Mouse (Mus musculus): ENCODE results near the gene Catsper3. TPM values are rescaled to one million over a fixed set of nuclear protein-coding genes. Genes with fewer than 3 reads are reported as not detected.

Catsper3 gene
- polyA plus RNA-seq, 2 experiments, result 0.18 TPM; not detected in 1

- no peak overlapping the region for H3K27ac ChIP-seq (replicated peaks; ENCODE audit: low read depth, low read length)
- TF ChIP-seq POLR2A (IDR thresholded peaks at IDR 0.05; ENCODE audit: borderline replicate concordance, extremely low read depth, insufficient read depth, insufficient read length), result no peak
- H3K4me3 ChIP-seq (replicated peaks; ENCODE audit: low read length), result no peak overlapping the region
- no peaks in the 10 kb centered on the region for H3K36me3 ChIP-seq (ENCODE audit: control insufficient read depth, insufficient read depth, low read length)
- no peak for ATAC-seq (ENCODE audit: low FRiP score, low read depth)
- no peaks in the 10 kb centered on the region for H3K4me1 ChIP-seq (ENCODE audit: control insufficient read depth, insufficient read depth, low read length)
- no peak for DNase-seq (ENCODE audit: low spot score)
- H3K4me2 ChIP-seq (replicated peaks; ENCODE audit: low read depth, low read length, severe bottlenecking), result no peak overlapping the region
- H3K9ac ChIP-seq (ENCODE audit: low read depth, low read length, severe bottlenecking), result no peak overlapping the region
- H3K9me3 ChIP-seq (ENCODE audit: control insufficient read depth, low read length), result 0 out of 2 replicates have a peak, but pooled peaks cover 7% of the 10 kb centered on the region
- 79% methylated on average over 2 of the region's 2 CpGs for WGBS
- no peaks in the 10 kb centered on the region for H3K27me3 ChIP-seq (ENCODE audit: control insufficient read depth, insufficient read depth, low read length)
These were observed 16.9 kb downstream of the Catsper3 start for GRCm38 (mm10) chr13:55801246-55801645.

GRCm38 (mm10) chr13:55803973-55804372 lies 19.6 kb downstream of the Catsper3 start:
- H3K4me2 ChIP-seq (replicated peaks; ENCODE audit: low read depth, low read length, severe bottlenecking), result no peak overlapping the region
- no peak for DNase-seq (ENCODE audit: low spot score)

GRCm38 (mm10) chr13:55809041-55809623 lies 24.8 kb downstream of the Catsper3 start:
- ATAC-seq (ENCODE audit: low FRiP score, low read depth) (no peak), DNase-seq (ENCODE audit: low spot score) (no peak)
- TF ChIP-seq POLR2A (IDR thresholded peaks at IDR 0.05; ENCODE audit: borderline replicate concordance, extremely low read depth, insufficient read depth, insufficient read length), result no peak
- H3K27me3 ChIP-seq (ENCODE audit: control insufficient read depth, insufficient read depth, low read length), result no peaks in the 10 kb centered on the region
- no peaks in the 10 kb centered on the region for H3K9me3 ChIP-seq (ENCODE audit: control insufficient read depth, low read length)
- H3K36me3 ChIP-seq (ENCODE audit: control insufficient read depth, insufficient read depth, low read length), result no peaks in the 10 kb centered on the region
- H3K4me1 ChIP-seq (ENCODE audit: control insufficient read depth, insufficient read depth, low read length), result peaks cover 13% of the 10 kb centered on the region
- H3K27ac ChIP-seq (replicated peaks; ENCODE audit: low read depth, low read length), result no peak overlapping the region
- WGBS, result 57% methylated on average over 7 of the region's 7 CpGs
- H3K4me3 ChIP-seq (replicated peaks; ENCODE audit: low read length), result no peak overlapping the region
- H3K4me2 ChIP-seq (replicated peaks; ENCODE audit: low read depth, low read length, severe bottlenecking), result no peak overlapping the region
- H3K9ac ChIP-seq (ENCODE audit: low read depth, low read length, severe bottlenecking), result no peak overlapping the region

More at GRCm38 (mm10) chr13:55803973-55804372, 19.6 kb downstream of the Catsper3 start:
- H3K9ac ChIP-seq (ENCODE audit: low read depth, low read length, severe bottlenecking), result no peak overlapping the region
- ATAC-seq (ENCODE audit: low FRiP score, low read depth), result no peak
- no peak overlapping the region for H3K27ac ChIP-seq (replicated peaks; ENCODE audit: low read depth, low read length)
- H3K27me3 ChIP-seq (ENCODE audit: control insufficient read depth, insufficient read depth, low read length), result no peaks in the 10 kb centered on the region
- H3K36me3 ChIP-seq (ENCODE audit: control insufficient read depth, insufficient read depth, low read length), result no peaks in the 10 kb centered on the region
- WGBS, result 95% methylated on average over 1 of the region's 1 CpGs
- H3K4me1 ChIP-seq (ENCODE audit: control insufficient read depth, insufficient read depth, low read length), result no peaks in the 10 kb centered on the region
- 0 out of 2 replicates have a peak, but pooled peaks cover 7% of the 10 kb centered on the region for H3K9me3 ChIP-seq (ENCODE audit: control insufficient read depth, low read length)
- H3K4me3 ChIP-seq (replicated peaks; ENCODE audit: low read length), result no peak overlapping the region
- no peak for TF ChIP-seq POLR2A (IDR thresholded peaks at IDR 0.05; ENCODE audit: borderline replicate concordance, extremely low read depth, insufficient read depth, insufficient read length)

- no peak for TF ChIP-seq POLR2A (IDR thresholded peaks at IDR 0.05; ENCODE audit: borderline replicate concordance, extremely low read depth, insufficient read depth, insufficient read length)
- 90% methylated on average over 10 of the region's 10 CpGs for WGBS
- no peak overlapping the region for H3K4me3 ChIP-seq (replicated peaks; ENCODE audit: low read length)
- H3K4me1 ChIP-seq (ENCODE audit: control insufficient read depth, insufficient read depth, low read length), result peaks cover 13% of the 10 kb centered on the region
- no peak overlapping the region for H3K27ac ChIP-seq (replicated peaks; ENCODE audit: low read depth, low read length)
- ATAC-seq (ENCODE audit: low FRiP score, low read depth) (no peak), DNase-seq (ENCODE audit: low spot score) (no peak)
- no peak overlapping the region for H3K4me2 ChIP-seq (replicated peaks; ENCODE audit: low read depth, low read length, severe bottlenecking)
- H3K36me3 ChIP-seq (ENCODE audit: control insufficient read depth, insufficient read depth, low read length), result no peaks in the 10 kb centered on the region
- H3K9ac ChIP-seq (ENCODE audit: low read depth, low read length, severe bottlenecking), result no peak overlapping the region
- H3K9me3 ChIP-seq (ENCODE audit: control insufficient read depth, low read length), result no peaks in the 10 kb centered on the region
- no peaks in the 10 kb centered on the region for H3K27me3 ChIP-seq (ENCODE audit: control insufficient read depth, insufficient read depth, low read length)
These were observed 25.3 kb downstream of the Catsper3 start for GRCm38 (mm10) chr13:55809707-55810106.

- Histone ChIP-seq H3K4me3 (replicated peaks; ENCODE audit: low read length) (no peak overlapping the region), H3K9me3 (ENCODE audit: control insufficient read depth, low read length) (no peaks in the 10 kb centered on the region), H3K9ac (ENCODE audit: low read depth, low read length, severe bottlenecking) (no peak overlapping the region), H3K4me2 (replicated peaks; ENCODE audit: low read depth, low read length, severe bottlenecking) (no peak overlapping the region), H3K36me3 (ENCODE audit: control insufficient read depth, insufficient read depth, low read length) (no peaks in the 10 kb centered on the region), H3K27ac (replicated peaks; ENCODE audit: low read depth, low read length) (no peak overlapping the region), H3K27me3 (ENCODE audit: control insufficient read depth, insufficient read depth, low read length) (no peaks in the 10 kb centered on the region), H3K4me1 (ENCODE audit: control insufficient read depth, insufficient read depth, low read length) (peaks cover 13% of the 10 kb centered on the region)
- DNase-seq (ENCODE audit: low spot score) (no peak), ATAC-seq (ENCODE audit: low FRiP score, low read depth) (no peak)
- 80% methylated on average over 5 of the region's 5 CpGs for WGBS
- TF ChIP-seq POLR2A (IDR thresholded peaks at IDR 0.05; ENCODE audit: borderline replicate concordance, extremely low read depth, insufficient read depth, insufficient read length), result no peak
These were observed 26.6 kb downstream of the Catsper3 start for GRCm38 (mm10) chr13:55810947-55811346.

Measured in limb, embryonic 14.5 days (tissue).